In genomic region chr4:4650251-4650650, GRCm38 (mm10) we compare ENCODE assay signal across 22 mouse cellular contexts.
DNase-seq lines count a peak whose midpoint lies in the region; ATAC-seq and TF ChIP-seq lines count a peak whose summit lies in the region.
"Had no signal": no experiment of that assay in that cellular context is flagged by ENCODE, and none has a peak within 500 bp of the region (broad histone marks: within the 10 kb centered on the region; RNA-seq: fewer than 3 reads in every experiment).

No protein-coding gene starts in this region.

- H3K9ac ChIP-seq in kidney, embryonic 14.5 days (ENCODE audit: low read depth, low read length), result no peak overlapping the region
- H3K9ac ChIP-seq in stomach, embryonic 16.5 days (ENCODE audit: low read length), result no peak overlapping the region
- H3K9ac ChIP-seq: forebrain, embryonic 13.5 days; hindbrain, embryonic 12.5 days; liver, embryonic 12.5 days; midbrain, embryonic 15.5 days; neural tube, embryonic 12.5 days had no signal

- WGBS in kidney, embryonic 14.5 days, result 63% methylated on average over 1 of the region's 1 CpGs
- WGBS in kidney, adult 2 months, result 49% methylated on average over 1 of the region's 1 CpGs
- 37% methylated on average over 1 of the region's 1 CpGs for WGBS in stomach, embryonic 16.5 days

- no peak for DNase-seq in kidney, adult 11 months
- peak; percentile 27 to 30 for DNase-seq in kidney, postnatal 4 days
- no peak for DNase-seq in kidney, adult 2 months
- peak; percentile 22 for DNase-seq in lung, postnatal 10 days
- DNase-seq in lung, postnatal 25 days (ENCODE audit: low spot score), result no peak
- DNase-seq in thymus, postnatal 10 days (ENCODE audit: low spot score in 2 of 2), result no peak
- DNase-seq: adrenal gland, adult 2 months; cerebellum, adult 11 months; cerebellum, adult 9-11 months; gastrocnemius, postnatal 36 days; right cerebral cortex, postnatal 14 days; thymus, postnatal 25 days had no signal

- no peak overlapping the region for H3K4me2 ChIP-seq in kidney, embryonic 14.5 days (replicated peaks; ENCODE audit: low read depth, low read length)
- H3K4me2 ChIP-seq in stomach, embryonic 16.5 days (ENCODE audit: low read depth, low read length), result no peak overlapping the region
- H3K4me2 ChIP-seq: forebrain, embryonic 13.5 days; hindbrain, embryonic 12.5 days; liver, embryonic 12.5 days; midbrain, embryonic 15.5 days; neural tube, embryonic 12.5 days had no signal

- ATAC-seq in kidney, embryonic 14.5 days (ENCODE audit: low FRiP score, low TSS enrichment), result peak; percentile 81; the same call in 1 of the 2 replicates
- ATAC-seq in stomach, embryonic 16.5 days (ENCODE audit: insufficient read depth, low FRiP score), result no peak
- ATAC-seq: forebrain, embryonic 13.5 days; liver, embryonic 12.5 days; midbrain, embryonic 15.5 days; Patski had no signal

- H3K36me3 ChIP-seq in kidney, embryonic 14.5 days (ENCODE audit: control insufficient read depth, insufficient read depth, low read length), result no peaks in the 10 kb centered on the region
- H3K36me3 ChIP-seq in kidney, adult 2 months (ENCODE audit: control insufficient read depth, insufficient read depth, low read length), result no peaks in the 10 kb centered on the region
- no peaks in the 10 kb centered on the region for H3K36me3 ChIP-seq in stomach, embryonic 16.5 days (ENCODE audit: control insufficient read depth, insufficient read depth, low read length)
- H3K36me3 ChIP-seq: hindbrain, embryonic 12.5 days; liver, embryonic 12.5 days; midbrain, embryonic 15.5 days; neural tube, embryonic 12.5 days had no signal

- TF ChIP-seq CTCF in kidney, adult 2 months (conservative IDR thresholded peaks at IDR 0.05; ENCODE audit: insufficient read depth, insufficient read length, low read depth, low read length), result no peak

- no peak overlapping the region for H3K4me3 ChIP-seq in kidney, embryonic 14.5 days (ENCODE audit: low read length)
- no peak overlapping the region for H3K4me3 ChIP-seq in kidney, adult 2 months (ENCODE audit: insufficient read depth, low read depth, low read length)
- no peak overlapping the region for H3K4me3 ChIP-seq in stomach, embryonic 16.5 days (replicated peaks; ENCODE audit: low read length)
- H3K4me3 ChIP-seq: forebrain, embryonic 13.5 days; hindbrain, embryonic 12.5 days; layer of hippocampus, adult 2 months; liver, embryonic 12.5 days; midbrain, embryonic 15.5 days; neural tube, embryonic 12.5 days had no signal

- TF ChIP-seq POLR2A in kidney, adult 2 months (IDR thresholded peaks at IDR 0.05; ENCODE audit: low read depth, low read length), result no peak

- H3K27ac ChIP-seq in kidney, embryonic 14.5 days (ENCODE audit: low read depth, low read length), result no peak overlapping the region
- no peak overlapping the region for H3K27ac ChIP-seq in kidney, adult 2 months (ENCODE audit: insufficient read depth, low read depth, low read length)
- H3K27ac ChIP-seq in stomach, embryonic 16.5 days (ENCODE audit: low read length), result 0 out of 2 replicates have a peak overlapping the region, but pooled peaks have one; percentile 11
- H3K27ac ChIP-seq: forebrain, embryonic 13.5 days; hindbrain, embryonic 12.5 days; layer of hippocampus, adult 2 months; liver, embryonic 12.5 days; macrophage; midbrain, embryonic 15.5 days; neural tube, embryonic 12.5 days had no signal

- H3K4me1 ChIP-seq in kidney, embryonic 14.5 days (ENCODE audit: control insufficient read depth, insufficient read depth, low read length), result no peaks in the 10 kb centered on the region
- no peaks in the 10 kb centered on the region for H3K4me1 ChIP-seq in kidney, adult 2 months (ENCODE audit: control insufficient read depth, insufficient read depth, low read length)
- H3K4me1 ChIP-seq in stomach, embryonic 16.5 days (ENCODE audit: control insufficient read depth, insufficient read depth, low read length), result no peaks in the 10 kb centered on the region
- H3K4me1 ChIP-seq: forebrain, embryonic 13.5 days; hindbrain, embryonic 12.5 days; liver, embryonic 12.5 days; midbrain, embryonic 15.5 days; neural tube, embryonic 12.5 days had no signal

- no peaks in the 10 kb centered on the region for H3K27me3 ChIP-seq in kidney, embryonic 14.5 days (ENCODE audit: control insufficient read depth, insufficient read depth, low read length)
- H3K27me3 ChIP-seq in kidney, adult 2 months (replicated peaks; ENCODE audit: control insufficient read depth, insufficient read depth, low read length), result no peaks in the 10 kb centered on the region
- no peaks in the 10 kb centered on the region for H3K27me3 ChIP-seq in stomach, embryonic 16.5 days (ENCODE audit: control insufficient read depth, insufficient read depth, low read length)
- H3K27me3 ChIP-seq: forebrain, embryonic 13.5 days; hindbrain, embryonic 12.5 days; liver, embryonic 12.5 days; midbrain, embryonic 15.5 days; neural tube, embryonic 12.5 days; Patski had no signal

- H3K9me3 ChIP-seq in kidney, embryonic 14.5 days (ENCODE audit: control insufficient read depth, low read length), result no peaks in the 10 kb centered on the region
- H3K9me3 ChIP-seq in stomach, embryonic 16.5 days (replicated peaks; ENCODE audit: control insufficient read depth, low read length), result no peaks in the 10 kb centered on the region
- H3K9me3 ChIP-seq: forebrain, embryonic 13.5 days; hindbrain, embryonic 12.5 days; liver, embryonic 12.5 days; midbrain, embryonic 15.5 days; neural tube, embryonic 12.5 days had no signal

Comparison
In these comparisons a context has a peak if more than half of its experiments do, and no peak if none do; other contexts are left out.
1. DNase-seq: peak in kidney, postnatal 4 days (2 of 2) and lung, postnatal 10 days (single experiment); none in kidney, adult 11 months (single experiment), kidney, adult 2 months (single experiment), lung, postnatal 25 days (single experiment) and thymus, postnatal 10 days (0 of 2).